Mouse (Mus musculus) embryonic fibroblast, embryonic 13.5 days (primary cell): Measurements from ENCODE around the gene Il10rb. TPM values are rescaled to one million over a fixed set of nuclear protein-coding genes. Genes with fewer than 3 reads are reported as not detected.

Source experiments
- H3K27ac ChIP-seq: 2 replicates; pipeline ENCODE4 v1.5.1; 2012; ENCODE audit warnings: low read length, control low read depth, inconsistent platforms; ENCODE audit not compliant: insufficient read depth
- H3K4me1 ChIP-seq: 2 replicates; pipeline ENCODE4 v1.6.1; 2011; ENCODE audit warnings: low read length; ENCODE audit not compliant: control insufficient read depth, insufficient read depth
- H3K4me3 ChIP-seq: 2 replicates; pipeline ENCODE4 v1.5.1; 2011; ENCODE audit warnings: mild to moderate bottlenecking, control low read depth, low read length; ENCODE audit not compliant: insufficient read depth
- CTCF ChIP-seq: IDR thresholded peaks from 2 replicates; pipeline ENCODE4 v1.5.1; 2011; ENCODE audit warnings: mild to moderate bottlenecking, control low read depth, low read length, moderate library complexity, borderline replicate concordance; ENCODE audit not compliant: insufficient read depth
- POLR2A ChIP-seq: IDR thresholded peaks from 2 replicates; pipeline ENCODE4 v1.6.1; 2011; ENCODE audit warnings: low read depth, mild to moderate bottlenecking, control low read depth, low read length, moderate library complexity
- polyA plus RNA-seq: library from polyadenylated mRNA; stranded (reverse); fragments of >200 nt; gene quantifications from 2 replicates; pipeline ENCODE4 v1.2.4, GENCODE M21; 2011; ENCODE audit warnings: low read depth; ENCODE audit not compliant: missing spikeins, insufficient read length

The Il10rb gene
- polyA plus RNA-seq, 1 experiment: 29.0 TPM

GRCm38 (mm10) chr16:91396844-91397537, 9.0 kb upstream of the Il10rb start:
- TF ChIP-seq POLR2A (no peak), CTCF (no peak)
- Histone ChIP-seq H3K27ac (no peak overlapping the region), H3K4me1 (no peaks in the 10 kb centered on the region), H3K4me3 (no peak overlapping the region)

- H3K27ac ChIP-seq: no peak overlapping the region
- no peak overlapping the region for H3K4me3 ChIP-seq
- no peaks in the 10 kb centered on the region for H3K4me1 ChIP-seq
- TF ChIP-seq CTCF: no peak
- no peak for TF ChIP-seq POLR2A
Observed at GRCm38 (mm10) chr16:91398030-91398429, 7.9 kb upstream of the Il10rb start.

GRCm38 (mm10) chr16:91398944-91399343, 7.0 kb upstream of the Il10rb start:
- Histone ChIP-seq H3K4me1 (no peaks in the 10 kb centered on the region), H3K27ac (no peak overlapping the region), H3K4me3 (no peak overlapping the region)
- no peak for TF ChIP-seq CTCF
- TF ChIP-seq POLR2A: no peak

GRCm38 (mm10) chr16:91401569-91402165, 4.3 kb upstream of the Il10rb start:
- Histone ChIP-seq H3K27ac (no peak overlapping the region), H3K4me3 (no peak overlapping the region), H3K4me1 (no peaks in the 10 kb centered on the region)
- TF ChIP-seq CTCF (no peak), POLR2A (no peak)

- no peak for TF ChIP-seq POLR2A
- TF ChIP-seq CTCF: no peak
- Histone ChIP-seq H3K4me3 (no peak overlapping the region), H3K4me1 (peaks cover 1% of the 10 kb centered on the region; the same call in 1 of the 2 replicates), H3K27ac (no peak overlapping the region)
Observed at GRCm38 (mm10) chr16:91403784-91404183, 2.2 kb upstream of the Il10rb start.

GRCm38 (mm10) chr16:91404187-91404586, 1.8 kb upstream of the Il10rb start:
- Histone ChIP-seq H3K27ac (no peak overlapping the region), H3K4me3 (no peak overlapping the region), H3K4me1 (peaks cover 5% of the 10 kb centered on the region; the same call in 1 of the 2 replicates)
- no peak for TF ChIP-seq POLR2A
- no peak for TF ChIP-seq CTCF

GRCm38 (mm10) chr16:91404828-91405577, 961 bp upstream of the Il10rb start:
- no peak overlapping the region; the same call in 1 of the 2 replicates for H3K27ac ChIP-seq
- peaks cover 5% of the 10 kb centered on the region; the same call in 1 of the 2 replicates for H3K4me1 ChIP-seq
- H3K4me3 ChIP-seq: no peak overlapping the region
- TF ChIP-seq CTCF (no peak), POLR2A (no peak)

GRCm38 (mm10) chr16:91406585-91407220, 739 bp downstream of the Il10rb start:
- H3K27ac ChIP-seq: peak overlapping the region; percentile 84
- peak overlapping the region; percentile 51 for H3K4me3 ChIP-seq

GRCm38 (mm10) chr16:91413102-91413844, 7.3 kb downstream of the Il10rb start:
- TF ChIP-seq POLR2A: 0 out of 2 replicates have a peak, but pooled peaks have one; percentile 6
- no peak for TF ChIP-seq CTCF
- no peak overlapping the region for H3K4me3 ChIP-seq
- H3K27ac ChIP-seq: no peak overlapping the region
- peaks cover 5% of the 10 kb centered on the region; the same call in 1 of the 2 replicates for H3K4me1 ChIP-seq

More at GRCm38 (mm10) chr16:91406585-91407220, 739 bp downstream of the Il10rb start:
- H3K4me1 ChIP-seq: peaks cover 5% of the 10 kb centered on the region; the same call in 1 of the 2 replicates
- 0 out of 2 replicates have a peak, but pooled peaks have one; percentile 21 for TF ChIP-seq POLR2A
- TF ChIP-seq CTCF: no peak
